In genomic region chr7:30360028-30360427, GRCm38 (mm10) we compare ENCODE assay signal across 12 mouse cellular contexts. TPM values are rescaled to one million over a fixed set of nuclear protein-coding genes. Genes with fewer than 3 reads are reported as not detected.
DNase-seq lines count a peak whose midpoint lies in the region; ATAC-seq and TF ChIP-seq lines count a peak whose summit lies in the region.
"Had no signal": no experiment of that assay in that cellular context is flagged by ENCODE, and none has a peak within 500 bp of the region (broad histone marks: within the 10 kb centered on the region; RNA-seq: fewer than 3 reads in every experiment).

No protein-coding gene starts in this region.

- ATAC-seq in kidney, postnatal 0 days (replicated peaks; ENCODE audit: low FRiP score, low read depth) = no peak
- no peak for ATAC-seq in neural tube, embryonic 15.5 days (ENCODE audit: low FRiP score)
- ATAC-seq: activated CD4-positive, CD25-positive, alpha-beta regulatory T cell, adult 4 months; lung, postnatal 0 days had no signal

- WGBS in kidney, postnatal 0 days = 87% methylated on average over 17 of the region's 17 CpGs
- WGBS in embryonic facial prominence, embryonic 10.5 days = 91% methylated on average over 17 of the region's 17 CpGs
- 86% methylated on average over 17 of the region's 17 CpGs for WGBS in neural tube, embryonic 15.5 days

- H3K9me3 ChIP-seq in kidney, postnatal 0 days (replicated peaks; ENCODE audit: low read length) = no peaks in the 10 kb centered on the region
- no peaks in the 10 kb centered on the region for H3K9me3 ChIP-seq in embryonic facial prominence, embryonic 10.5 days
- H3K9me3 ChIP-seq in neural tube, embryonic 15.5 days (replicated peaks) = no peaks in the 10 kb centered on the region

- H3K4me2 ChIP-seq in kidney, postnatal 0 days (ENCODE audit: low read length) = 0 out of 2 replicates have a peak overlapping the region, but pooled peaks have one; percentile 31
- peak overlapping the region; percentile 82 for H3K4me2 ChIP-seq in neural tube, embryonic 15.5 days

- no peaks in the 10 kb centered on the region for H3K27me3 ChIP-seq in kidney, postnatal 0 days (ENCODE audit: insufficient read depth, low read length)
- peaks cover 23% of the 10 kb centered on the region for H3K27me3 ChIP-seq in embryonic facial prominence, embryonic 10.5 days (replicated peaks; ENCODE audit: low read depth, poor library complexity, severe bottlenecking)
- no peaks in the 10 kb centered on the region for H3K27me3 ChIP-seq in neural tube, embryonic 15.5 days (replicated peaks)

- 0 out of 2 replicates have a peak overlapping the region, but pooled peaks have one; percentile 27 for H3K9ac ChIP-seq in kidney, postnatal 0 days (ENCODE audit: low read depth, low read length)
- no peak overlapping the region for H3K9ac ChIP-seq in neural tube, embryonic 15.5 days (replicated peaks)

- H3K27ac ChIP-seq in kidney, postnatal 0 days = peak overlapping the region; percentile 92
- H3K27ac ChIP-seq in embryonic facial prominence, embryonic 10.5 days (replicated peaks) = no peak overlapping the region
- H3K27ac ChIP-seq in neural tube, embryonic 15.5 days (replicated peaks) = no peak overlapping the region

- no peak for TF ChIP-seq CTCF in kidney, postnatal 0 days (IDR thresholded peaks at IDR 0.05; ENCODE audit: low read depth)

- DNase-seq in kidney, postnatal 0 days (ENCODE audit: low spot score) = no peak
- no peak for DNase-seq in kidney, postnatal 4 days
- DNase-seq in adrenal gland, adult 8-10 months = peak; percentile 63
- DNase-seq in embryonic facial prominence, embryonic 10.5 days (ENCODE audit: low spot score) = no peak
- no peak for DNase-seq in gastrocnemius, postnatal 10 days
- no peak for DNase-seq in spleen, postnatal 36 days (ENCODE audit: low spot score in 2 of 2)
- DNase-seq: cerebellum, adult 11 months; gastrocnemius, postnatal 25 days had no signal

- peaks cover 28% of the 10 kb centered on the region for H3K4me1 ChIP-seq in kidney, postnatal 0 days (replicated peaks; ENCODE audit: insufficient read depth, low read length)
- peaks cover 54% of the 10 kb centered on the region for H3K4me1 ChIP-seq in embryonic facial prominence, embryonic 10.5 days
- peaks cover 72% of the 10 kb centered on the region for H3K4me1 ChIP-seq in neural tube, embryonic 15.5 days

- 0 out of 2 replicates have a peak, but pooled peaks cover 8% of the 10 kb centered on the region for H3K36me3 ChIP-seq in kidney, postnatal 0 days (ENCODE audit: insufficient read depth, low read length)
- peaks cover 32% of the 10 kb centered on the region for H3K36me3 ChIP-seq in embryonic facial prominence, embryonic 10.5 days (replicated peaks)
- peaks cover 25% of the 10 kb centered on the region for H3K36me3 ChIP-seq in neural tube, embryonic 15.5 days

- H3K4me3 ChIP-seq in kidney, postnatal 0 days (replicated peaks; ENCODE audit: low read depth, low read length) = no peak overlapping the region
- H3K4me3 ChIP-seq in embryonic facial prominence, embryonic 10.5 days = 0 out of 2 replicates have a peak overlapping the region, but pooled peaks have one; percentile 89
- peak overlapping the region; percentile 25; the same call in 1 of the 2 replicates for H3K4me3 ChIP-seq in neural tube, embryonic 15.5 days (replicated peaks)

RNA-seq across cellular contexts. Expression of gene Lrfn3, which starts 2.5 kb away (rescaled TPM):
- polyA plus RNA-seq in kidney, postnatal 0 days (2015; fragmentation: Nextera tagmentation; extraction: Ambion mirVana) = 9.3 and 9.5 TPM in 2 replicates
- 10 to 100 TPM; 11.5 to 15.8 (median 12.7) TPM for total RNA-seq in adrenal gland, adult 8-10 months (2022)
- polyA plus RNA-seq in embryonic facial prominence, embryonic 10.5 days (2016; fragmentation: Nextera tagmentation; extraction: Ambion mirVana) = 5.0 and 5.4 TPM in 2 replicates
- polyA plus RNA-seq in neural tube, embryonic 15.5 days (2015; fragmentation: Nextera tagmentation; extraction: Ambion mirVana) = 13.5 and 15.7 TPM in 2 replicates
- 1 to 10 TPM; 1.6 to 3.1 TPM for total RNA-seq in gastrocnemius, postnatal 10 days (2021)
- total RNA-seq: MEL had no signal
- polyA plus RNA-seq: activated CD4-positive, CD25-positive, alpha-beta regulatory T cell, adult 4 months had no signal

RNA-seq across cellular contexts. Expression of gene Sdhaf1, which starts 36.3 kb away (rescaled TPM):
- polyA plus RNA-seq in kidney, postnatal 0 days (2015; fragmentation: Nextera tagmentation; extraction: Ambion mirVana) = 32.0 and 35.1 TPM in 2 replicates
- 10 to 100 TPM; 13.9 to 18.4 (median 16.1) TPM for total RNA-seq in adrenal gland, adult 8-10 months (2022)
- polyA plus RNA-seq in embryonic facial prominence, embryonic 10.5 days (2016; fragmentation: Nextera tagmentation; extraction: Ambion mirVana) = 17.5 and 17.8 TPM in 2 replicates
- polyA plus RNA-seq in neural tube, embryonic 15.5 days (2015; fragmentation: Nextera tagmentation; extraction: Ambion mirVana) = 16.0 and 16.7 TPM in 2 replicates
- total RNA-seq in gastrocnemius, postnatal 10 days (2021) = 10 to 100 TPM; 10.3 to 11.5 TPM

RNA-seq across cellular contexts. Expression of gene E130208F15Rik, which starts 38.5 kb away (rescaled TPM):
- polyA plus RNA-seq in kidney, postnatal 0 days (2015; fragmentation: Nextera tagmentation; extraction: Ambion mirVana) = not detected in 2 replicates
- 1 to 10 TPM in 3 of 4 experiments, under 1 TPM in 1; 0.87 to 2.2 (median 1.8) TPM for total RNA-seq in adrenal gland, adult 8-10 months (2022)
- 2.1 TPM in 2 replicates for polyA plus RNA-seq in embryonic facial prominence, embryonic 10.5 days (2016; fragmentation: Nextera tagmentation; extraction: Ambion mirVana)
- not detected in 2 replicates for polyA plus RNA-seq in neural tube, embryonic 15.5 days (2015; fragmentation: Nextera tagmentation; extraction: Ambion mirVana)
- total RNA-seq in gastrocnemius, postnatal 10 days (2021) = 1 to 10 TPM; 1.0 to 1.2 TPM
- polyA plus RNA-seq: activated CD4-positive, CD25-positive, alpha-beta regulatory T cell, adult 4 months; lung, postnatal 0 days had no signal

RNA-seq across cellular contexts. Expression of gene Syne4, which starts 45.4 kb away (rescaled TPM):
- polyA plus RNA-seq in kidney, postnatal 0 days (2015; fragmentation: Nextera tagmentation; extraction: Ambion mirVana) = 79.0 and 88.4 TPM in 2 replicates
- total RNA-seq in adrenal gland, adult 8-10 months (2022) = 100 to 1,000 TPM in 1 of 4 experiments, 10 to 100 TPM in 3; 22.5 to 102 (median 57.8) TPM
- polyA plus RNA-seq in embryonic facial prominence, embryonic 10.5 days (2016; fragmentation: Nextera tagmentation; extraction: Ambion mirVana) = 51.1 and 65.6 TPM in 2 replicates
- polyA plus RNA-seq in neural tube, embryonic 15.5 days (2015; fragmentation: Nextera tagmentation; extraction: Ambion mirVana) = 18.9 and 24.7 TPM in 2 replicates
- 1 to 10 TPM; 1.8 TPM for total RNA-seq in gastrocnemius, postnatal 10 days (2021)

RNA-seq across cellular contexts. Expression of gene Alkbh6, which starts 51.5 kb away (rescaled TPM):
- polyA plus RNA-seq in kidney, postnatal 0 days (2015; fragmentation: Nextera tagmentation; extraction: Ambion mirVana) = 95.3 and 101 TPM in 2 replicates
- 100 to 1,000 TPM in 1 of 4 experiments, 10 to 100 TPM in 3; 60.5 to 112 (median 82.7) TPM for total RNA-seq in adrenal gland, adult 8-10 months (2022)
- polyA plus RNA-seq in embryonic facial prominence, embryonic 10.5 days (2016; fragmentation: Nextera tagmentation; extraction: Ambion mirVana) = 95.5 and 97.0 TPM in 2 replicates
- polyA plus RNA-seq in neural tube, embryonic 15.5 days (2015; fragmentation: Nextera tagmentation; extraction: Ambion mirVana) = 131 and 141 TPM in 2 replicates
- 10 to 100 TPM; 18.3 to 18.6 TPM for total RNA-seq in gastrocnemius, postnatal 10 days (2021)
